Mouse (Mus musculus) gastrocnemius, postnatal 36 days (tissue): ENCODE results near the gene Gtf2h1. TPM values are rescaled to one million over a fixed set of nuclear protein-coding genes. Genes with fewer than 3 reads are reported as not detected.
"Not testable (repeated sequence)": the region's sequence is repeated elsewhere in the genome, so short reads cannot be mapped to it uniquely, and the experiment has no call there.

Source experiments
- DNase-seq, 2 experiments: peaks; one replicate each; pipeline ENCODE4 v3.0.0; 2022
- intact Hi-C: fragments of 180-260 bp; cut with DNase I; formaldehyde crosslinking; loops from one replicate; pipeline ENCODE4 v1.15.1; 2025
- long read RNA-seq, 2 experiments: library from polyadenylated mRNA; stranded (forward); transcript quantifications; one replicate each; pipeline ENCODE4 v2.0.0; 2021
- total RNA-seq, 2 experiments: library from RNA; stranded (reverse); gene quantifications; 2 replicates each; pipeline ENCODE4 v1.2.3; 2021

Gtf2h1 gene
- total RNA-seq = 10 to 100 TPM; 14.0 to 14.8 TPM
- long read RNA-seq, experiment 1, transcript Gtf2h1-201 (15 exons, 2,736 nt) = major isoform, 8 of 13 reads
- long read RNA-seq, experiment 1, partial matches to known transcripts = 0 of 13 reads
- long read RNA-seq, experiment 1, other reads (novel, unspliced or antisense) = 5 of 13 reads
- long read RNA-seq, experiment 2, transcript Gtf2h1-201 (15 exons, 2,736 nt) = major isoform, 11 of 15 reads
- long read RNA-seq, experiment 2, partial matches to known transcripts = 3 of 15 reads
- long read RNA-seq, experiment 2, other reads (novel, unspliced or antisense) = 1 of 15 reads

DNA sequence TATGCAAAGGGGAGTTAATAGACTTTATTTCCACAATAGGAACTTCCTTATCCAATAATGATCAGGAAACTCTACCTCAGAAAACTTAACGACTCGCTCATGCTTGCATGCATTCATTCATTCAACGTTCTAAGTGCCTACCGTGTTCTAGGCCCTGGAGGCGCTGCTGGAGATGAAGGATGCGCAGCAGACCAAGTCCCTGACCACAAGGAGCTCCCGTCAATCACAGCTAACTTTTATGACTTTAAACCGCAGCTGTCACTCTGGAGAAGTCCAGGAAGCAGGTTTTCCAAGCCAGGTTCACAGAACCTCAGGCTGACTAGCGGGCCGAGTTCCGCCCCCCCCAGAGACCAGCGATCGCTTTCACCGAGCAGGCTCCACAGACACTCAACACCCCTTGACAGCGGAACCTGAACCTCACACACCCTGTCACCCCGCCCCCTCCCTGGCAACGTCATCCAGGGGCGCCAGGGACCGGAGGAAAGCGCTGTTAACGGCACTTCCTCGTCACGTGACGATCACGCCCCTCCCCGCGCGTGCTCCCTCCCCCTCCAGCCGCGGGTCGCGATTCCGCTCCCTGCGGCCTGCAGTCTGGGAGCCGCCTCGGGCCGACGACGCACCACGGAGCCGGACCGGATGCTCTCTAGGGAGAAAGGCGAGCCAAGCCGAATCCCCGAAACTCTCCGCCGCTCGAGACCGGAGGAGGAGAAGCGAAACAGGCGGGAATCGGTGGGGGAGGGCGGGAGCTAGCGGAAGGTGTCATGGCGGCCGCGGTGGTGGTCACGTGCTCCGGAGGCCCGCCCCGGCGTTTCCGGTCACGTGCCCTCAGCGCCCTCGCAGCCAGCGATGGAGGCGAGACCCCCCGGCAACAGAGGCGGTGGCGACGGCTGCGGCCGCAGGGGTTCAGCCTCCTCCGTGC lies at the start of gene Gtf2h1, which contains the start of gene Hps5:
Gene Gtf2h1, plus strand, starts transcription at position 817 of the 919 bp plus-strand sequence.
Gene Hps5, minus strand, starts transcription at position 778 of the 919 bp plus-strand sequence.
- intact Hi-C loops = loop anchor here (5.0 to 10.0 kb wide), 3 partner anchors 52 to 219 kb away; partner anchors contain the start of gene Tsg101
- peak; percentile 97 to 98 for DNase-seq

- intact Hi-C loops = no loop called here
- DNase-seq = peak; percentile 21 to 37
Measured at GRCm38 (mm10) chr7:46746381-46746780, 49.5 kb upstream of the Gtf2h1 start.

- DNase-seq = no peak
- intact Hi-C loops = no loop called here
Measured at GRCm38 (mm10) chr7:46748459-46748858, 47.4 kb upstream of the Gtf2h1 start.

GRCm38 (mm10) chr7:46751490-46751889 lies 44.4 kb upstream of the Gtf2h1 start, which contains the start of gene Saa2:
TSS of gene Saa2 (plus strand) at chr7:46751790.
- intact Hi-C loops = no loop called here
- no peak for DNase-seq

GRCm38 (mm10) chr7:46761049-46761795 lies 34.7 kb upstream of the Gtf2h1 start:
- intact Hi-C loops = no loop called here
- DNase-seq = no peak

GRCm38 (mm10) chr7:46762601-46763000 lies 33.3 kb upstream of the Gtf2h1 start:
- intact Hi-C loops = no loop called here
- DNase-seq = no peak

- intact Hi-C loops = no loop called here
- no peak for DNase-seq
Measured at GRCm38 (mm10) chr7:46764672-46765071, 31.2 kb upstream of the Gtf2h1 start.

DNA sequence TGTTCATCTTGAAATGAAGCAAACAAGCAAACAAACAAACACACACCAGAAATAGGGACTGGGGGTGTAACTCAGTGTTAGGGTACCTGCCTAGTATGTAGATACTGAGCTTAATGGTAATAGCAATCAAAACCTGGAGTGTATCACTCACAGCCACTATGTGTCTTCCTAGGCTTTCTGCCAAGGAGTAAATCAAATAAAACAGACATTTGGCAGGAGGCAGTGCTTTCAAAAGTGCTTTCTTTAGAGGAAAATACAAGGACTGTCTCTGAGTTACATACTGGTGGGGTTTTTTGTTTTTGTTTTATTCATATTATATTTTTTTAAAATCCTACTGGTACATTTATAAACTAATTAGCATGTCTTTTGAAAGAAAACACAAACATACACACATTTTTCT lies 28.5 kb upstream of the Gtf2h1 start:
- intact Hi-C loops = no loop called here
- DNase-seq = no peak

GRCm38 (mm10) chr7:46768451-46768850 lies 27.5 kb upstream of the Gtf2h1 start:
- DNase-seq = no peak
- intact Hi-C loops = loop anchor here (2.0 kb wide), 1 partner anchor 52 kb away; no protein-coding TSS in a partner anchor

- intact Hi-C loops = no loop called here
- DNase-seq = peak; percentile 19 to 42
Measured at GRCm38 (mm10) chr7:46770706-46771105, 25.2 kb upstream of the Gtf2h1 start.

- intact Hi-C loops = no loop called here
- DNase-seq = no peak
Measured at GRCm38 (mm10) chr7:46789177-46789849, 6.6 kb upstream of the Gtf2h1 start.

DNA sequence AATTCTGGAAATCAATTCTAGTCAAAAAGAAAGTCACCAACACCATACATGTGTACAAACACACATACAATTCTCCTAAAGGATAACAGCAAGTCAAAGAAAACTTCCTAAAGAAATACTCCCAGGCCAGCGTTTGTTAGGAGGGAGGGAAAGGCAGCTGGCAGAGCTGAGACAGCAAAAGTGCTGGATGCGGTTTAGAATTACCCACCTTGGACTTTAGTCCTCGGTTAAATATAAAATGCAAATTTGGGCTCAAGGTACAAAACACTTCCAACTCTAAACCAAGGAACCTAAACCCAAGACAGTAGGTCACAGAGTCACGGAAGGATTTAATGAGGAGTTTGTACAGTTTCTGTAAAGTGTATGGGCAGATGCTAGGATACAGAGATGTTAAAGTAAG lies 2.0 kb upstream of the Gtf2h1 start:
- no peak for DNase-seq
- intact Hi-C loops = loop anchor here (10.0 kb wide), 1 partner anchor 221 kb away; no protein-coding TSS in a partner anchor

DNA sequence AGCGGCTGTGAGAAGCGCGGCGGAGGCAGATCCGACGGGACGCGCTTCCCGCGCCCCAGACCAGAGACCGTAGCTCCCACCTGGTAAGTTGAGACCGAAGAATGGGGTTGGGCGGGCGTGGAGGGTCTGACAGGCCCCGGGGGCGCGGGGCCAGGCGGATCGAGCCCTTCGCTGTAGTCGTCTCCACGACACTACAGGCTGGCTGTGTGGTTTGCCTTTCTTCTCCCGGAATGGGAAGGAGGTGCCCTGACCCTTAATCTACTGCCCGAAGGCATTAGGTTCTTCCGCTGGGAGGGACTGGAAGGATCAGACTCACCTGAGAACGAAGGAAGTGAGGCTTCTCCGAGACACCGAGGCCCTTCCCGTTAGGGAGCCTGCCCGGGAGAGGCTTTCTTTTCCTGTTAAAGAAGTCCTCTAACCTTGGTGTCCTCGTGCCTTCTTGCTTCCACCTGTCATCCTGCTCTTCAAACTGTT lies 340 bp downstream of the Gtf2h1 start:
- intact Hi-C loops = loop anchor here (5.0 to 10.0 kb wide), 3 partner anchors 51 to 219 kb away; partner anchors contain the start of gene Tsg101
- no peak for DNase-seq

DNA sequence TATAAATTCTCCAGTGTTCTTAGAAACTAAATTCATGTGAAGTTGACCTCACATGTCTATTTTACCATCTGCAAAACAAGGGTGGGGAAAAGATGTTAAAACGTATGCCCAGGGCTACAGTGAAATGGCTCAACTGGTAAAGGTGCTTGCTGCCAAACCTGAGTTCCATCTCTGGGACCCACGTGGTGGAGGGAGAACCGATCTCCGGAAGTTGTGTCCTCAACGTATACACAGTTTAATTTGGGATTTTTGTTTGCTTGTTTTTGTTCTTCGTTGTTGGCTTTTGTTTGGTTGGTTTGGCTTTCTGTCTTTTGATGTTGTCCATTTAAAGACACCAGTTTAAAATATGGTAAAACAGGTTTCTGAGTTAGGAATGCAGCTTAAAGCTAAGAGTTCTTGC lies 876 bp downstream of the Gtf2h1 start:
- no peak for DNase-seq

GRCm38 (mm10) chr7:46810325-46810724 lies 14.4 kb downstream of the Gtf2h1 start:
- intact Hi-C loops = no loop called here
- DNase-seq = no peak

More for the DNA sequence above, 876 bp downstream of the Gtf2h1 start:
- intact Hi-C loops = loop anchor here (5.0 to 10.0 kb wide), 3 partner anchors 51 to 218 kb away; partner anchors contain the start of gene Tsg101

- no peak for DNase-seq
- intact Hi-C loops = no loop called here
Measured at GRCm38 (mm10) chr7:46814012-46814411, 18.1 kb downstream of the Gtf2h1 start.

GRCm38 (mm10) chr7:46820876-46821632 lies 25.2 kb downstream of the Gtf2h1 start:
- intact Hi-C loops, DNase-seq: not testable (repeated sequence)

- no peak for DNase-seq
- intact Hi-C loops = no loop called here
Measured at GRCm38 (mm10) chr7:46827046-46827802, 31.3 kb downstream of the Gtf2h1 start.
